ENCODE assay signal across 19 mouse cellular contexts in genomic region chr13:95412257-95412656, GRCm38 (mm10). TPM values are rescaled to one million over a fixed set of nuclear protein-coding genes. Genes with fewer than 3 reads are reported as not detected.
"Had no signal": no experiment of that assay in that cellular context is flagged by ENCODE, and none has a peak within 500 bp of the region (broad histone marks: within the 10 kb centered on the region; RNA-seq: fewer than 3 reads in every experiment).

No protein-coding gene starts in this region.

- H3K4me2 ChIP-seq: limb, embryonic 13.5 days had no signal

- H3K36me3 ChIP-seq: limb, embryonic 10.5 days; limb, embryonic 13.5 days had no signal

- H3K4me3 ChIP-seq: layer of hippocampus, adult 2 months; limb, embryonic 10.5 days; limb, embryonic 13.5 days had no signal

- H3K9me3 ChIP-seq: limb, embryonic 10.5 days; limb, embryonic 13.5 days had no signal

- H3K4me1 ChIP-seq: limb, embryonic 10.5 days; limb, embryonic 13.5 days had no signal

- H3K27ac ChIP-seq: kidney, postnatal 0 days; layer of hippocampus, adult 2 months; limb, embryonic 10.5 days; limb, embryonic 13.5 days had no signal

- H3K27me3 ChIP-seq: limb, embryonic 13.5 days had no signal

- DNase-seq: kidney, adult 2 months; kidney, postnatal 25 days; layer of hippocampus, adult 9-11 months; lung, adult 2 months; lung, postnatal 14 days; lung, postnatal 4 days; midbrain, embryonic 14.5 days; thymus, adult 18-20 months; thymus, postnatal 36 days had no signal

- H3K9ac ChIP-seq: limb, embryonic 13.5 days had no signal

RNA-seq across cellular contexts. Expression of gene Crhbp, which starts 32.5 kb away (rescaled TPM):
- total RNA-seq: liver, adult 2 months; megakaryocyte progenitor cell, adult 5-6 weeks had no signal
- polyA plus RNA-seq: kidney, embryonic 14.5 days; large intestine, adult 2 months; liver, adult 2 months; lung, adult 2 months; small intestine, adult 2 months; spleen, adult 2 months had no signal
